Mouse (Mus musculus): ENCODE data around the gene Pip5k1b. TPM values are rescaled to one million over a fixed set of nuclear protein-coding genes. Genes with fewer than 3 reads are reported as not detected.
"Not testable (repeated sequence)": the region's sequence is repeated elsewhere in the genome, so short reads cannot be mapped to it uniquely, and the experiment has no call there.

Pip5k1b gene
- polyA plus RNA-seq, 1 experiment from 2014 or later = 5.3 TPM

GRCm38 (mm10) chr19:24554911-24555465 is 684 bp downstream of the Pip5k1b start:
- Histone ChIP-seq H3K27me3 (replicated peaks) (0 out of 2 replicates have a peak, but pooled peaks cover 8% of the 10 kb centered on the region), H3K9me3 (no peaks in the 10 kb centered on the region), H3K4me2 (peak overlapping the region; percentile 96), H3K27ac (peak overlapping the region; percentile 44; the same call in 1 of the 2 replicates), H3K4me3 (replicated peaks) (peak overlapping the region; percentile 82), H3K36me3 (no peaks in the 10 kb centered on the region), H3K9ac (peak overlapping the region; percentile 39; the same call in 1 of the 2 replicates), H3K4me1 (peaks cover 17% of the 10 kb centered on the region)
- no peak for ATAC-seq (ENCODE audit: insufficient read depth, low FRiP score, low read depth)
- WGBS = under 1% methylated on average over 19 of the region's 19 CpGs

GRCm38 (mm10) chr19:24554425-24554824 is 1.2 kb downstream of the Pip5k1b start:
- Histone ChIP-seq H3K4me2 (peak overlapping the region; percentile 96), H3K27me3 (replicated peaks) (0 out of 2 replicates have a peak, but pooled peaks cover 8% of the 10 kb centered on the region), H3K4me1 (peaks cover 17% of the 10 kb centered on the region), H3K9me3 (no peaks in the 10 kb centered on the region), H3K4me3 (replicated peaks) (peak overlapping the region; percentile 82), H3K27ac (no peak overlapping the region), H3K36me3 (no peaks in the 10 kb centered on the region), H3K9ac (no peak overlapping the region)
- 28% methylated on average over 4 of the region's 4 CpGs for WGBS
- no peak for ATAC-seq (ENCODE audit: insufficient read depth, low FRiP score, low read depth)

GRCm38 (mm10) chr19:24553291-24554075 is 2.2 kb downstream of the Pip5k1b start:
- ATAC-seq (ENCODE audit: insufficient read depth, low FRiP score, low read depth) = no peak

GRCm38 (mm10) chr19:24552641-24553040 is 3.0 kb downstream of the Pip5k1b start:
- 83% methylated on average over 6 of the region's 6 CpGs for WGBS
- not testable (repeated sequence) for H3K27me3 ChIP-seq (replicated peaks); H3K9me3 ChIP-seq; ATAC-seq (ENCODE audit: insufficient read depth, low FRiP score, low read depth); H3K36me3 ChIP-seq; H3K9ac ChIP-seq; H3K27ac ChIP-seq; H3K4me2 ChIP-seq; H3K4me3 ChIP-seq (replicated peaks)
- peaks cover 14% of the 10 kb centered on the region for H3K4me1 ChIP-seq

More at GRCm38 (mm10) chr19:24553291-24554075, 2.2 kb downstream of the Pip5k1b start:
- no peak overlapping the region for H3K4me3 ChIP-seq (replicated peaks)
- WGBS = 65% methylated on average over 12 of the region's 12 CpGs
- 0 out of 2 replicates have a peak, but pooled peaks cover 8% of the 10 kb centered on the region for H3K27me3 ChIP-seq (replicated peaks)
- H3K9me3 ChIP-seq = no peaks in the 10 kb centered on the region
- H3K4me2 ChIP-seq = peak overlapping the region; percentile 2; the same call in 1 of the 2 replicates
- H3K36me3 ChIP-seq = no peaks in the 10 kb centered on the region
- H3K4me1 ChIP-seq = peaks cover 17% of the 10 kb centered on the region
- H3K27ac ChIP-seq = no peak overlapping the region
- H3K9ac ChIP-seq = no peak overlapping the region

GRCm38 (mm10) chr19:24551196-24551954 is 4.3 kb downstream of the Pip5k1b start:
- ATAC-seq (ENCODE audit: insufficient read depth, low FRiP score, low read depth) = no peak
- Histone ChIP-seq H3K9ac (no peak overlapping the region), H3K4me1 (peaks cover 6% of the 10 kb centered on the region), H3K27me3 (replicated peaks) (0 out of 2 replicates have a peak, but pooled peaks cover 2% of the 10 kb centered on the region), H3K27ac (no peak overlapping the region), H3K4me2 (no peak overlapping the region), H3K9me3 (no peaks in the 10 kb centered on the region), H3K4me3 (replicated peaks) (no peak overlapping the region), H3K36me3 (no peaks in the 10 kb centered on the region)
- 66% methylated on average over 3 of the region's 3 CpGs for WGBS

GRCm38 (mm10) chr19:24550778-24551177 is 4.9 kb downstream of the Pip5k1b start:
- Histone ChIP-seq H3K27me3 (replicated peaks) (no peaks in the 10 kb centered on the region), H3K4me1 (peaks cover 4% of the 10 kb centered on the region; the same call in 1 of the 2 replicates), H3K9ac (no peak overlapping the region), H3K4me2 (no peak overlapping the region), H3K9me3 (no peaks in the 10 kb centered on the region), H3K4me3 (replicated peaks) (no peak overlapping the region), H3K27ac (no peak overlapping the region), H3K36me3 (no peaks in the 10 kb centered on the region)
- 82% methylated on average over 7 of the region's 7 CpGs for WGBS
- ATAC-seq (ENCODE audit: insufficient read depth, low FRiP score, low read depth) = no peak

GRCm38 (mm10) chr19:24550016-24550415 is 5.7 kb downstream of the Pip5k1b start:
- Histone ChIP-seq H3K4me1 (no peaks in the 10 kb centered on the region), H3K27me3 (replicated peaks) (no peaks in the 10 kb centered on the region), H3K4me3 (replicated peaks) (no peak overlapping the region), H3K9me3 (no peaks in the 10 kb centered on the region), H3K27ac (no peak overlapping the region), H3K36me3 (no peaks in the 10 kb centered on the region), H3K9ac (no peak overlapping the region), H3K4me2 (no peak overlapping the region)
- ATAC-seq (ENCODE audit: insufficient read depth, low FRiP score, low read depth) = no peak
- WGBS = 97% methylated on average over 2 of the region's 2 CpGs

- WGBS = 96% methylated on average over 9 of the region's 9 CpGs
- no peak for ATAC-seq (ENCODE audit: insufficient read depth, low FRiP score, low read depth)
- Histone ChIP-seq H3K9me3 (no peaks in the 10 kb centered on the region), H3K27me3 (replicated peaks) (no peaks in the 10 kb centered on the region), H3K9ac (no peak overlapping the region), H3K4me1 (no peaks in the 10 kb centered on the region), H3K27ac (no peak overlapping the region), H3K36me3 (no peaks in the 10 kb centered on the region), H3K4me2 (no peak overlapping the region), H3K4me3 (replicated peaks) (no peak overlapping the region)
Measured at GRCm38 (mm10) chr19:24548337-24548736, 7.3 kb downstream of the Pip5k1b start.

GRCm38 (mm10) chr19:24546153-24546552 is 9.5 kb downstream of the Pip5k1b start:
- ATAC-seq (ENCODE audit: insufficient read depth, low FRiP score, low read depth) = no peak
- Histone ChIP-seq H3K27me3 (replicated peaks) (no peaks in the 10 kb centered on the region), H3K36me3 (no peaks in the 10 kb centered on the region), H3K4me3 (replicated peaks) (no peak overlapping the region), H3K4me2 (no peak overlapping the region), H3K9me3 (no peaks in the 10 kb centered on the region), H3K9ac (no peak overlapping the region), H3K27ac (no peak overlapping the region), H3K4me1 (no peaks in the 10 kb centered on the region)
- 83% methylated on average over 10 of the region's 10 CpGs for WGBS

- Histone ChIP-seq H3K9ac (no peak overlapping the region), H3K4me2 (no peak overlapping the region), H3K36me3 (no peaks in the 10 kb centered on the region), H3K27ac (no peak overlapping the region), H3K4me1 (no peaks in the 10 kb centered on the region), H3K27me3 (replicated peaks) (no peaks in the 10 kb centered on the region), H3K9me3 (no peaks in the 10 kb centered on the region), H3K4me3 (replicated peaks) (no peak overlapping the region)
- ATAC-seq (ENCODE audit: insufficient read depth, low FRiP score, low read depth) = no peak
- 83% methylated on average over 14 of the region's 14 CpGs for WGBS
Measured at GRCm38 (mm10) chr19:24543386-24544350, 12.0 kb downstream of the Pip5k1b start.

GRCm38 (mm10) chr19:24542293-24542675 is 13.4 kb downstream of the Pip5k1b start:
- Histone ChIP-seq H3K4me1 (no peaks in the 10 kb centered on the region), H3K9me3 (no peaks in the 10 kb centered on the region), H3K9ac (no peak overlapping the region), H3K4me3 (replicated peaks) (no peak overlapping the region), H3K36me3 (no peaks in the 10 kb centered on the region), H3K4me2 (no peak overlapping the region), H3K27ac (no peak overlapping the region), H3K27me3 (replicated peaks) (no peaks in the 10 kb centered on the region)
- WGBS = 92% methylated on average over 7 of the region's 7 CpGs
- no peak for ATAC-seq (ENCODE audit: insufficient read depth, low FRiP score, low read depth)
